Mouse (Mus musculus) stomach, postnatal 0 days (tissue): ENCODE measurements around the gene Sephs1.

Experiments used
- CTCF ChIP-seq: IDR thresholded peaks from 2 replicates; pipeline ENCODE4 v1.5.1; 2016; ENCODE audit warnings: antibody characterized with exemption, low read depth, mild to moderate bottlenecking, moderate library complexity
- EP300 ChIP-seq: optimal IDR thresholded peaks from 2 replicates; pipeline ENCODE3; 2016; ENCODE audit warnings: antibody characterized with exemption

DNA sequence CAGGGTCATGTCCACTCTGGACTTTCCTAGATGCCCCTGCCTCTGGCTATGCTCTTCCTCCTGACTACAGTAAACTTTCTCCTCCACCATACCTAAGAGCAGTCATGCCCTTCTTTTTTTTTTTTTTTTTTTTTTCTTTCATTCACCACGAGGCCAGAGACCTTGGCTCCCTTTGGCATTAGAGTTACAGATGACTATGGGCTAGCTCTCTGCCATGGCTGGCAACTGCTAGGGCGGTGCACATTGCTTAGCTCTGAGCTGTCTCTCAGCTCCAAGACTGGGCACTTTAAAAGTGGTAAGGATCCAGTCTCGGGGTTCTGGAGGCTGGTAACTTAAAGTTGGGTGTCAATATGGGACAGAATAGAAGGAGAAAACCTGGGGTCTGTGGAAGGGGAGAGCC lies 5.2 kb upstream of the Sephs1 start:
- TF ChIP-seq CTCF = no peak
- no peak for TF ChIP-seq EP300
